Mouse (Mus musculus) spleen, embryonic (tissue): Measurements from ENCODE around the gene Dnaja2.

ENCODE experiments used
- CTCF ChIA-PET: fragments of 350-600 bp; sonication (Branson Sonifier 250); formaldehyde crosslinking; loops from one replicate; lab custom pipeline; 2022; lab: Charles Lee

Gene Dnaja2

GRCm38 (mm10) chr8:85555181-85556145, at the start of gene Dnaja2:
TSS of gene Dnaja2 (minus strand) at chr8:85555344.
- CTCF ChIA-PET = interaction anchor here (0.6 kb wide), 1 partner anchor 33 kb away, joined by 6 read pairs; no protein-coding TSS in a partner anchor

DNA sequence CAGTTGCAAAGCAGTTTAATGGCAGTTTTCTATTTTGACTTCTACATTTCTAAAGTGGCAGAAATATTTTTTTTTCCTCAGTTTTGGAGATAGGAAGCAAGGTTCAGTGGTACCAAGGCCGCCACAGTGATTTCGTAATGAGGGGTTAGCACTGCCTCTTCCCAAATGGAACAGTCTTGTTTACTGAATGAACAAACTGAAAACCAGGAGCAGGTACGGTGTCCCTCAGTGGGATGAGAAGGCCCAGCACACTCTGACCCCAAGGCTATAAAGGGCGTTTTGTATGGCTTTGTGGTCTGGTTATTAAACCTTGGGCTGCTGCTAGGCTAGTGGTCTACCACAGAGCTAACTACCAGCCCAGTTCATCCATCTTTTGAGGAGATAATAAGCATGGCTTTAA, 49.1 kb upstream of the Dnaja2 start:
- CTCF ChIA-PET = no interaction called here

GRCm38 (mm10) chr8:85603203-85603895, 48.2 kb upstream of the Dnaja2 start:
- CTCF ChIA-PET = no interaction called here

GRCm38 (mm10) chr8:85602737-85603136, 47.6 kb upstream of the Dnaja2 start:
- CTCF ChIA-PET = interaction anchor here (0.6 kb wide), 1 partner anchor 1439 kb away, joined by 5 read pairs; no protein-coding TSS in a partner anchor

GRCm38 (mm10) chr8:85601741-85602140, 46.6 kb upstream of the Dnaja2 start:
- CTCF ChIA-PET = no interaction called here

DNA sequence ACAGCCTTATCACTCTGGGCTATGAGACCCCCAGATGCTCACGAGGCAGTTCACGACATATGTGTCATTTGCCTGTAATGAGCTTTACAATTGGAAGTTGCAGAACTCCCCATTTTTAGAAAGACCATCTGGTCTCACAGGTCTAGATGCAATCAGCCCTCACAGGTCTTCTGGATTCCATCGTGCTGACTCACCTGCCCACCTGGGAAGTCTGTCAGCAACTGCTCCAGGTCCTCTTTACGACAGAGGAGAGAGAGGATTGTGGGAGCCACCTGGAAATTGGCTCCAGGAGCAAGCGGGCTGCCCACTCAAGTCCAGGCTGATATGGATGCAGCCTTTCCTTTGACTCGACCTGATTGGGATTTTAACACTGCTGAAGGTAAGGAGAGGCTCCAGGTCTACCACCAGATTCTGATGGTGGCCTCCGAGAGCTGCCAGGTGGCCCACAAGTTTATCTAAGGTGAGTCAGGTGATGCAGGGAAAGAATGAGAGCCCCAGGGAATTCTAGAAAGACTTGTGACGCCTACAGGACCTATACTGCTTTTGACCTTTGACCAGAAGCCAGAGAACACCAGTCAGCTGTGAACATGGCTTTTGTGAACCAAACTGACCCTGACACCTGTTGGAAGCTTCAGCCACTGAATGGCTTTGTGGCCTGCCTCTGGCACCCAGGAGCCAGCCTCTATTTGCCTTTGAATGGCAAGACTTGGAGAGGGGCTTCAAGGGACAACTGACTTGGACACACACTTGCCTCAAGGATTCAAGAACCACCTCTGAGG, 42.5 kb upstream of the Dnaja2 start:
- CTCF ChIA-PET = no interaction called here

GRCm38 (mm10) chr8:85595391-85595790, 40.2 kb upstream of the Dnaja2 start:
- CTCF ChIA-PET = no interaction called here

- CTCF ChIA-PET = no interaction called here
Observed at GRCm38 (mm10) chr8:85594983-85595382, 39.8 kb upstream of the Dnaja2 start.

DNA sequence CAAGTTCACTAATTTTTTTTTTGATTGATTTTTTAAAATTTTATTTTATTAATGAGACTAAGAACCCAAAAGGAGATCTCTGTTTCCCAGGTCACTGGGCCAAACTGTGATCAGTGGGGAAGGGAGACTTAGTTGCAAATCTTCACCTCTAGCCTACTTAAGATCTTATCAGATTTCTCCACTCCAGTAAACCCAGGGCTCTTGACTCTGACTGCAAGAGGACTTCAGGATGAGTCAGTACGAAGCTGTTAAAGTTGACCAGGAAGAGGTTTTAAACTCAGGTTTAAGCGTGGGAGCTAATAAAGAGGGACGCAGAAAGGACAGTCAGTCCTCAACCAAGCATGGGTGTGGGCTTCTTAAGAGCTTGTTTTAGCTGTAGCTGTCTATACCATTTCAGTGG, 38.2 kb upstream of the Dnaja2 start:
- CTCF ChIA-PET = no interaction called here

DNA sequence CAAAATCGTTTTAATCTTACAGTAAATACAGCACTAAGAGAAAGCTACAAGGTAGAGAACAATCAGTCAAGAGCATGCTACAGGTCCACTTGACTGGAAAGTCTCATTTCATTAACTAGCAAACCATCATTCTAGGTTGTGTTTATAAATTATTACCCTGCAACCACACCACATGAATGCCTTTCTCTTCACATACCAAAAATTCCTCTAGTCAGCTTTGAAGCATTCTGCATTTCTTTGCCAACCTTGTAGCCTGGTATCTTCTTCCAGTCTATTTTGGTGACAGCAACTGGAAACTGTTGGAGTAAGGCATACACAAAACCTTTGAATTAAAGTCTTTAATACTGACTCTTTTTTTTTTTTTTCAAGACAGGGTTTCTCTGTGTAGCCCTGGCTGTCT, 36.4 kb upstream of the Dnaja2 start:
- CTCF ChIA-PET = no interaction called here

- CTCF ChIA-PET = no interaction called here
Observed at GRCm38 (mm10) chr8:85590258-85590657, 35.1 kb upstream of the Dnaja2 start.

DNA sequence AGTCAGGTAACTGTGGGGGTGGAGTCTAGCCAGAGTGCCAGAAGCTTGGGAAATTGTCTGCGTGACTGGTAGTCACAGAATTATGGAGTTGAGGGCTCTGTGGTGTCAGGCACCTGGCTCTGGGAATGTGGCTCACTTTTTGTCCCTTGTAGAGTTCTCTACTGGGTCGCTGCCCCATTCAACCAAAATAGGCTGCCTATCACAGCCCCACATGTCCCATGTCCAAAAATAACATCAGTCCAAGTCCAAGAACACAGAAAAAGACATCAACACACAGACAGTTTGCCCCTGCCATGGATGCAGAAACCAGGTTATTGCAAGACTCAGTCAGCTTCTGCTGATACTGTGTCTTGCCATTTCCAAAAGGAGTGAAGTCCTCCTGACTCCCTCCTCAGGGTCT, 33.5 kb upstream of the Dnaja2 start:
- CTCF ChIA-PET = interaction anchor here (0.7 kb wide), 1 partner anchor 33 kb away, joined by 6 read pairs; no protein-coding TSS in a partner anchor

GRCm38 (mm10) chr8:85577666-85578065, 22.5 kb upstream of the Dnaja2 start:
- CTCF ChIA-PET = no interaction called here

DNA sequence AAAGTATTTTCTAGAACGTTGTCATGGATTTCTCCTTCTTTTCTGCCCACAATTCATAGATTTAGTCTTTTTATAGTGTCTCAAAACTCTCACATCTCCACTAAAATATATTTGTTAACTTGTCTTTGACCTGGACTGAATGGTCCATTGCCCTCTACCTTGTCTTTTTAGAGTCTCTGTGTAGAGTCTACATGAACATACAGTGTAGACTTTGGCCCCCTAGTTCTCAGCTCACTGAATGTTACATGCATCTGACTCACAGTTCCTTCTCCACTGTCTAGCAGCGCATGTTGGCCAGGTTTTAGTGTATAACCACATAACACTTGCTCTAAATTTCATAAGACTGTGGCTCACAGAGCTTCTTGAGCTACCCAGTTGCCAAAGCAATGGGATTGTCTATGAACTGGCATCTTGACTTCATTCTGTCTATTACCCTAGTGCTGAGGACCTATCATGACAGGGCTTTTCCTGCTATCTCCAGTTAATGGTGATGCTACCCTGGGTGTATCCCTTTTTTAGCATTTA, 18.9 kb upstream of the Dnaja2 start:
- CTCF ChIA-PET = no interaction called here

GRCm38 (mm10) chr8:85570466-85570865, 15.3 kb upstream of the Dnaja2 start:
- CTCF ChIA-PET = no interaction called here

GRCm38 (mm10) chr8:85567801-85568200, 12.7 kb upstream of the Dnaja2 start:
- CTCF ChIA-PET = no interaction called here

- CTCF ChIA-PET = no interaction called here
Observed at GRCm38 (mm10) chr8:85565186-85565585, 10.0 kb upstream of the Dnaja2 start.

GRCm38 (mm10) chr8:85563336-85563735, 8.2 kb upstream of the Dnaja2 start:
- CTCF ChIA-PET = no interaction called here

GRCm38 (mm10) chr8:85559966-85560365, 4.8 kb upstream of the Dnaja2 start:
- CTCF ChIA-PET = no interaction called here

DNA sequence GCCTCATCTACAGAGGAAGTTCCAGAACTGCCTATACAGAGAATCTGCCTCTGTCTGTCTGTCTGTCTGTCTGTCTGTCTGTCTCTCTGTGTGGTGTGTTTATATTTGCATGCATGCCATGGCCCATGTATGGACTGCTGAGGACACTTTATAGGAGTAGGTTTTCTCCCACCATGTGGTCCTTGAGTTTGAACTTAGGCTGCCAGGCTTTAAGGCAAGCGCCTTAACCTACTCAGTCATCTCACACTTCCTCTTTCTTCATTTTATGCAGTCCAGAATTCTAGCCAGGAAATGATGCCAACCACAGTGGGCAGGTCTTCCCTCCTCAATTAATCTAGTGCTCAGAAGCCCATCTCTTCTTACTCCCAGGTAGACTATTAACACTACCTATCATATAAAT, 4.1 kb upstream of the Dnaja2 start:
- CTCF ChIA-PET = no interaction called here

GRCm38 (mm10) chr8:85557601-85557986, 2.5 kb upstream of the Dnaja2 start:
- CTCF ChIA-PET = interaction anchor here (0.5 to 0.6 kb wide), 2 partner anchors 18 to 29 kb away, joined by 3 to 4 read pairs; no protein-coding TSS in a partner anchor
